Mouse (Mus musculus) adrenal gland (tissue): Measurements from ENCODE around the gene Glt8d2.

Experiments
- intact Hi-C: fragments of 180-260 bp; cut with DNase I; formaldehyde crosslinking; loops from one replicate; pipeline ENCODE4 v1.15.1; 2025
- long read RNA-seq, 2 experiments: library from polyadenylated mRNA; unstranded; transcript quantifications; one replicate each; pipeline ENCODE4 v2.0.0; 2020; ENCODE audit warnings: borderline replicate concordance in 1 of 2; ENCODE audit not compliant: insufficient replicate concordance in 1 of 2

Glt8d2 gene
- long read RNA-seq, experiment 1, partial matches to known transcripts, result 0 of 1 reads
- long read RNA-seq, experiment 1, other reads (novel, unspliced or antisense), result 0 of 1 reads
- long read RNA-seq, experiment 2, partial matches to known transcripts, result 1 of 3 reads
- long read RNA-seq, experiment 2, other reads (novel, unspliced or antisense), result 0 of 3 reads

GRCm38 (mm10) chr10:82690494-82690893 is at the start of gene Glt8d2:
TSS of gene Glt8d2 (minus strand) at chr10:82690650.
- intact Hi-C loops, result no loop called here

GRCm38 (mm10) chr10:82699296-82699941 is 9.0 kb upstream of the Glt8d2 start:
- intact Hi-C loops, result no loop called here

- intact Hi-C loops, result no loop called here
Observed at GRCm38 (mm10) chr10:82698712-82699261, 8.3 kb upstream of the Glt8d2 start.

GRCm38 (mm10) chr10:82697305-82697898 is 7.0 kb upstream of the Glt8d2 start:
- intact Hi-C loops, result no loop called here

GRCm38 (mm10) chr10:82696453-82697079 is 6.1 kb upstream of the Glt8d2 start:
- intact Hi-C loops, result no loop called here

- intact Hi-C loops, result no loop called here
Observed at GRCm38 (mm10) chr10:82695956-82696355, 5.5 kb upstream of the Glt8d2 start, which contains the start of gene Hcfc2. TSS of gene Hcfc2 (plus strand) at chr10:82696160.

GRCm38 (mm10) chr10:82689681-82690211 is 704 bp downstream of the Glt8d2 start:
- intact Hi-C loops, result no loop called here

GRCm38 (mm10) chr10:82685440-82685839 is 5.0 kb downstream of the Glt8d2 start:
- intact Hi-C loops, result no loop called here

GRCm38 (mm10) chr10:82681639-82682038 is 8.8 kb downstream of the Glt8d2 start:
- intact Hi-C loops, result no loop called here

GRCm38 (mm10) chr10:82680769-82681168 is 9.7 kb downstream of the Glt8d2 start:
- intact Hi-C loops, result no loop called here

- intact Hi-C loops, result no loop called here
Observed at GRCm38 (mm10) chr10:82676949-82677348, 13.5 kb downstream of the Glt8d2 start.

- intact Hi-C loops, result no loop called here
Observed at GRCm38 (mm10) chr10:82670205-82670604, 20.2 kb downstream of the Glt8d2 start.

- intact Hi-C loops, result no loop called here
Observed at GRCm38 (mm10) chr10:82666436-82667234, 23.8 kb downstream of the Glt8d2 start.

GRCm38 (mm10) chr10:82665951-82666350 is 24.5 kb downstream of the Glt8d2 start:
- intact Hi-C loops, result no loop called here

GRCm38 (mm10) chr10:82663289-82663688 is 27.2 kb downstream of the Glt8d2 start:
- intact Hi-C loops, result no loop called here

GRCm38 (mm10) chr10:82662267-82662990 is 28.0 kb downstream of the Glt8d2 start:
- intact Hi-C loops, result no loop called here

GRCm38 (mm10) chr10:82661820-82662219 is 28.6 kb downstream of the Glt8d2 start:
- intact Hi-C loops, result no loop called here

GRCm38 (mm10) chr10:82654581-82654980 is 35.9 kb downstream of the Glt8d2 start:
- intact Hi-C loops, result no loop called here

GRCm38 (mm10) chr10:82652625-82653024 is 37.8 kb downstream of the Glt8d2 start:
- intact Hi-C loops, result no loop called here

- intact Hi-C loops, result no loop called here
Observed at GRCm38 (mm10) chr10:82651221-82651620, 39.2 kb downstream of the Glt8d2 start.
